Mouse (Mus musculus): ENCODE data around the gene Gm45140. TPM values are rescaled to one million over a fixed set of nuclear protein-coding genes. Genes with fewer than 3 reads are reported as not detected.

Gene Gm45140
- total RNA-seq (2021) (1 to 10 TPM; 2.5 TPM), polyA plus RNA-seq (2012; rRNA removed) (0.02 and 0.15 TPM in 2 replicates)
- long read RNA-seq, partial matches to known transcripts = 0 of 5 reads
- long read RNA-seq, other reads (novel, unspliced or antisense) = 5 of 5 reads

DNA sequence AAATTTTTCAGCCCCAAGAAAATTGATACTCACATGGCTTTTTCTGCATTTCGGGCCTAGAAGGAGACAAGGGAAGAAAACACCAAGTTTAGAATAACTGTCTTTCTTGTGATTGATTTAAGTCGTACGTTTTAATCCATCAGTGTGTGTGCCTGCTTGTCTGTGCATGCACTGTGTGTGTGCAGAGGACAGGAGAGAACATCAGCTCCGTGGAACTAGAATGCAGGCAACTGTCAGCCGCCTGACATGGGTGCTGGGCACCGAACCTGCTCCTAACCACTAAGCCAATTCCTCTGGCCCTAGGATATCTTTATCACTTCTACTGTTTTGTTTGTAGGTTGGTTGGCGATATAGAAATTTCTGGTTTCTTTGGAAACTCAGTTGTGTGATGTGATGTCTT lies at the start of gene Gm45140:
Gm45140 (minus strand) TSS at position 101 of the 400 bp plus-strand sequence.
- no peak for DNase-seq

DNA sequence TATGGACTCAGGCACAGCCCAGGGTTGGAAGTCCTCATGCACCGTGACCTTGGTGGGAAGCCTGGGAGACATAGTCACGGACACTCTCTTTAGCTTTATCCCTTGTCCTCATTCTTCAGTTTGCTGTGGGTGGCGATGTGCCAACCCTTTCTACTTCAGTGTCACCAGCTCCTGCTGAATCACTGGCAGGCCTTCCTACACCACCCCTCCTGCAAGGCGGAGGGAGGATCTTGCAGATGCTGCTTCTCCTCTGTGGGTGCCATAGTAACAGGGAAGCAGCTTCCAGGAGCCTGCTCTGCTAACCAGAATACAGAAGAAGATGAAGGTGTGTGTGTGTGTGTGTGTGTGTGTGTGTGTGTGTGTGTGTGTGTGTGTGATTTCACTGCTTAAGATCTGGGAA lies 47.2 kb upstream of the Gm45140 start:
- DNase-seq = peak; percentile 87

DNA sequence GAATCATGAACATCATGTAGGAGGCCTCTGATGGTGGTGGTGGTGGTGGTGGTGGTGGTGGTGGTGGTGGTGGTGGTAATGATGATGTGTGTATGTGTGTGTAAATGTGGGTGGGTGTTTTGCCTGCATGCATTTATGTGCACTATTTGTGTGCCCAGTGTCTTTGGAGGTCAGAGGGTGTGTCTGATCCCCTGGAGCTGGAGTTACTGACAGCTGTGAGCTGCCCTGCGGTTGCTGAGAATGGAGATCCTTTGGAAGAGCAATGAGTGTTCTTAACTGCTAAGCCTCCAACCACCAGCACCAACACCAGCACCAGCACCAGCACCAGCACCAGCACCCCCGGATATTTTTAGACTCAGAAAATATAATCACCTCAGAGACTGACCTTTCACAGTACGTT lies 46.6 kb upstream of the Gm45140 start:
- no peak for DNase-seq

GRCm38 (mm10) chr6:87879628-87880027 lies 44.0 kb upstream of the Gm45140 start:
- no peak for DNase-seq

DNA sequence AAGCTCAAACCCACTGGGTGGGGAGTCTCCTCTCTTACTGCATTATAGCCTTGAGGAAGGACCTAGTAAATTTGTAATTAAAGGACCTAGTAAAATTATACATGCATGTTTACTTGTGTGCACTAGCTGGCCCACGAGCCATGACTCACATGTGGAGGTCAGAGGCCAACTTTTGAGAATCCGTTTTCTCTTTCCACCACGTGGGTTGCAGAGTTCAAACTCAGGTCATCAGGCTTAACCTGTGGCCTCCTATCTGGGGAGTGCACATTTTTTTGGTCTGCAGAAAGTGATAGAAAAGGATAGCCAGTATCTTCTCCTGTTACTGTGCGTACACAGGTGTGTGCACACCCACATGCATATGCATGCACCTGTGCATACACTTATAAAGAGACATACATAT lies 43.4 kb upstream of the Gm45140 start:
- DNase-seq = no peak

- DNase-seq = peak; percentile 81
Measured at GRCm38 (mm10) chr6:87876068-87876643, 40.6 kb upstream of the Gm45140 start.

- no peak for DNase-seq
Measured at GRCm38 (mm10) chr6:87875562-87875961, 40.0 kb upstream of the Gm45140 start.

- peak; percentile 71 for DNase-seq
Measured at GRCm38 (mm10) chr6:87875083-87875482, 39.5 kb upstream of the Gm45140 start.

GRCm38 (mm10) chr6:87873963-87874362 lies 38.4 kb upstream of the Gm45140 start:
- no peak for DNase-seq

- peak; percentile 45 for DNase-seq
Measured at GRCm38 (mm10) chr6:87873104-87873503, 37.5 kb upstream of the Gm45140 start.

DNA sequence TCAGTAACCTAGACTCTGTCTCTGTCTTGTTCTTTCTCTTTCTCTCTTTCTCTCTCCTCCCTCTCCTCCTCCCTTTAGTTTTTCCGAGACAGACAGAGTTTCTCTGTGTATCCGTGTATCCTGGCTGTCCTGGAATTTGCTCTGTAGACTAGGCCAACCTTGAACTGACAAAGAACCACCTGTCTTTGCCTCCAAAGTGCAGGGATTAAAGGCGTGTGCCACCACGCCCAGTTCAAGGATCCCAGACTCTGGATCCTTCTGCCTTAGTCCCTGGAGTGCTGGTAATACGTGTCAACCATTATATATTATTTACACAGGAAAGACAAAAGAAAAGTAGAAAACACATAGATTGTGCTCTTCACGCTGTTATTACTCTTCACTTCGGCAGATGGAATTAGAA lies 35.6 kb upstream of the Gm45140 start:
- no peak for DNase-seq

- DNase-seq = no peak
Measured at GRCm38 (mm10) chr6:87870440-87870839, 34.8 kb upstream of the Gm45140 start.

DNA sequence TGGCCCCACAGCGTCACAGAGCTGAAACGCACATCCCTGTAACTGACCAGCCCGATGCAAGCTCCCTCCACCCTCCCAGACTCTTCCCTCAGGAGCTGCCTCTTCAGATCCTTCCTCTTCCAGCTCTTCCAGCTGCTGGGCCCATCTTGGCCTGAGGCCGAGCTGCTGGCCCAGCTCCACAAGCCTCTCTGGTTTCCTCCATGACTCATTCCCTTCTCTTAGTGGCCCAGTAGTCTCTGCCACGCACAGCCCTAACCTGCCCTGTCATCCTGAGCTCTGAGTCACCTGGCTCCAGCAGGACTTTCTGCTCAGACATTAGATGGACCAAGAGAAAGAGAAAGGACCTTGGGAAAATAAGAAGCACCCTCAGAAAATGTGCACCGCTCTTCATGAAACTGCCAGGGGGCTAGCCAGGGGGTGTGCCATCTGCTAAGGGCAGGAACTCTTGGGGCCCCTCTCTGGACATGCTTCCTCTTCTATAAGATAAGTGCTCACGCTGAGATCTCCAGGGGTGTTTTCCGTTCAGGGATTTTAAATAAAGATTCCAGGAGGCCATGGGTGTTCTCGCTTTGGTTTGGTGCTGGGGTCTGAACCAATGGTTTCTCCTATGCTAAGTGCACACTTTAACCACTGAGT lies 33.4 kb upstream of the Gm45140 start:
- DNase-seq = peak; percentile 96

DNA sequence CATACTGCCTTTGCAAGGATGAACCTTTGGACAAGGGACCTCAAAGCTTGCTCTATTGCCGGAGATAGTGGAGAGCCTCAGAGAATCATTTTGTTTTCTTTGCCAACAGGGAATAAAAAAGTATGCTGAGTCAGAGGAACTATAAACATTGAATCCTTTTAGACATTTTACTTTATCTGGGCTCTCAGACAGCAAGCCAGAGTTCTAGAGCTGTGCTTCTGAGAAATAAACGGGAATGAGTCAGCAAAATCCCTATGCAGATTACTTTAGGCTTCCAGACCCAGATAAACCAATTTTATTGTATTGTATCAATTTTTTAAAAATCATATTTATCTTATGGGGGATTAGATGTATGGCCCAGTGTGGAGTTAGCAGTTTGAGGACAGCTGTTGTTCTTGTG lies 31.7 kb upstream of the Gm45140 start:
- no peak for DNase-seq

- DNase-seq = no peak
Measured at GRCm38 (mm10) chr6:87866211-87866610, 30.6 kb upstream of the Gm45140 start.

GRCm38 (mm10) chr6:87857071-87857470 lies 21.5 kb upstream of the Gm45140 start:
- peak; percentile 40 for DNase-seq

DNA sequence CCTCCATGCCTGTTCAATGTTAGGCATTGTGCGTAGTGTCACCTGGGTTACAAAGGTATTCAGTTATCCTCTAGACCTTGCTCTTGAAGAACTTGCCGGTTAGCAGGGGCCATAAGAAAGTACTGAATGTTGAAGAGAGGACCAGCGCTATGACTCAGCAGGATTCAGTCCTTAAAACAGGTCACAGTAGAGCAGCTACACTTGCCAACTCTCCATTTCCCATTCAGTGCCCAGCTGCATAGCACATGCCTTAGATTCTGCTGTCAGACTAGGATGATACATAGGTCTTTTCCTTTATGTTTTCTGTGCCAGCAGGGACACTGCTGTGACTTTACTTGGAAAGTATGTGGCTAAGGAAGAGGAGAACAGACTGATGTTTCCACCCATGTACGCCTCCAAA lies 17.9 kb upstream of the Gm45140 start:
- no peak for DNase-seq

DNA sequence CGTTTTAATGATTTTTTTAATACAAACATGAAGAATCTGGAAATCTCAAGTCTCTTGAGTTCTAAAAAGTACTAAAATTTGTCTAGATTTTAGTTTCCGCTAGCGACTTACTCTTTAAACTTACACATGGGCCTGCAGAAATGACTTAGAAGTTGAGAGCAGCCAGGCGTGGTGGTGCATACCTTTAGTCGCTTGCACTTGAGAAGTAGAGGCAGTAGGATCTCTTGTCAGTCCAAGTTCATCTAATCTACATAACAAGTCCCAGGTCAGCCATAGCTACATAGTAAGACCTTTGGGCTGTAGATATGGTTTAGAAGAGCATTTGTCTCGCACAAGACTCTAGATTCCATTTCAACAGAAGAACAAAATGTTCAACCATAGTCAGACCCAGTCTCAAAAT lies 16.3 kb upstream of the Gm45140 start:
- DNase-seq = no peak

GRCm38 (mm10) chr6:87850900-87851614 lies 15.5 kb upstream of the Gm45140 start, which contains the start of gene Cnbp:
Gene Cnbp (minus strand): TSS chr6:87851106.
- peak; percentile 97 for DNase-seq

- peak; percentile 82 for DNase-seq
Measured at GRCm38 (mm10) chr6:87850155-87850899, 14.7 kb upstream of the Gm45140 start.

- no peak for DNase-seq
Measured at GRCm38 (mm10) chr6:87849780-87850154, 14.2 kb upstream of the Gm45140 start.

GRCm38 (mm10) chr6:87846813-87847212 lies 11.2 kb upstream of the Gm45140 start:
- no peak for DNase-seq

All from adrenal gland, adult 2 months (tissue).